Mouse (Mus musculus): ENCODE data around the gene Resf1.

- no peak for TF ChIP-seq CTCF (IDR thresholded peaks at IDR 0.05; ENCODE audit: low read depth)
- TF ChIP-seq EP300 (optimal IDR thresholded peaks at IDR 0.05), result no peak
Measured at GRCm38 (mm10) chr6:149366403-149366802, 57.2 kb downstream of the Resf1 start.
